Mouse (Mus musculus) kidney, embryonic 14.5 days (tissue): ENCODE data around the gene Gper1. TPM values are rescaled to one million over a fixed set of nuclear protein-coding genes. Genes with fewer than 3 reads are reported as not detected.

Experiments used
- ATAC-seq: fragments of 200-750 bp; cut with Nextera tagmentation; 2 replicates; pipeline ENCODE4 v1.8.0; 2017; ENCODE audit warnings: moderate number of reproducible peaks, mild to moderate bottlenecking, moderate TSS enrichment, moderate library complexity; ENCODE audit not compliant: low FRiP score, low TSS enrichment
- H3K27ac ChIP-seq: fragments of 300-500 bp; sonication (generic); 2 replicates; pipeline ENCODE4 v1.5.1; 2014; ENCODE audit warnings: low read depth, mild to moderate bottlenecking, low read length, moderate library complexity, mixed read lengths
- H3K27me3 ChIP-seq: fragments of 300-500 bp; sonication (generic); 2 replicates; pipeline ENCODE4 v1.6.1; 2014; ENCODE audit warnings: mild to moderate bottlenecking, low read length; ENCODE audit not compliant: control insufficient read depth, insufficient read depth
- H3K36me3 ChIP-seq: fragments of 300-500 bp; sonication (generic); 2 replicates; pipeline ENCODE4 v1.6.1; 2014; ENCODE audit warnings: low read length, mixed read lengths; ENCODE audit not compliant: control insufficient read depth, insufficient read depth
- H3K4me1 ChIP-seq: fragments of 300-500 bp; sonication (generic); 2 replicates; pipeline ENCODE4 v1.6.1; 2014; ENCODE audit warnings: low read length, mixed read lengths; ENCODE audit not compliant: control insufficient read depth, insufficient read depth
- H3K4me2 ChIP-seq: fragments of 300-500 bp; sonication (generic); replicated peaks from 2 replicates; pipeline ENCODE4 v1.6.1; 2014; ENCODE audit warnings: low read depth, mild to moderate bottlenecking, low read length
- H3K4me3 ChIP-seq: fragments of 300-500 bp; sonication (generic); 2 replicates; pipeline ENCODE4 v1.5.1; 2014; ENCODE audit warnings: mild to moderate bottlenecking, low read length
- H3K9ac ChIP-seq: fragments of 300-500 bp; sonication (generic); 2 replicates; pipeline ENCODE4 v1.6.1; 2014; ENCODE audit warnings: low read depth, mild to moderate bottlenecking, low read length, moderate library complexity
- H3K9me3 ChIP-seq: fragments of 300-500 bp; sonication (generic); 2 replicates; pipeline ENCODE4 v1.6.1; 2016; ENCODE audit warnings: low read length; ENCODE audit not compliant: control insufficient read depth
- WGBS: fragments of 180-500 bp; shearing (Covaris S2); extraction: QIAGEN DNeasy Blood & Tissue Kit; methylation state at CpG from one replicate; pipeline ENCODE4 v1.1.7; 2014; 5-methylcytosine and 5-hydroxymethylcytosine counted together
- polyA plus RNA-seq: library from polyadenylated mRNA; unstranded; fragments of >200 nt; fragmentation: Nextera tagmentation; extraction: Ambion mirVana; gene quantifications from 2 replicates; pipeline ENCODE4 v1.2.1, GENCODE M21; 2014

Gene Gper1
- polyA plus RNA-seq, 1 experiment from 2014 or later = 3.4 TPM

DNA sequence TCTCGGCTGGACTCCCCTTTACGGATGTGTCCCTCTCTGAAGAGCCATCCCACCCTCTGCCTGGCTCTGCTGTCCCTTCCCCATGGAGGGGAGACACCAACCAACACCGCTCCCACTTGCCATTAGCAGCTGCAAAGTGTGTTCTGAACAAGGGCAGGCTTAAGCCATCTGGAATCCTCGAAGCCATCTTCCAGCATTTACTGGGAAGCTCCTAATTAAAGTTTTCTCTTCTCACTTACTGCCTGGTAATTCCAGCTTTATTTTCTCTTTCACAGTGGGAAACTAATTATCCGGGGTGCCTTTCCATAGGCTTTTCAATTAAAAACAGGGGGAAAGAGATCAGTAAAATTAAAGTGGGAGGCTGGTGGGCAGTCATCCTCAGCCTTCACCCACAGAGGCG, 9.4 kb downstream of the Gper1 start:
- no peak overlapping the region for H3K27ac ChIP-seq
- no peaks in the 10 kb centered on the region for H3K27me3 ChIP-seq
- no peak overlapping the region for H3K4me3 ChIP-seq
- peaks cover 49% of the 10 kb centered on the region for H3K4me1 ChIP-seq
- H3K4me2 ChIP-seq = no peak overlapping the region
- WGBS = 47% methylated on average over 6 of the region's 6 CpGs
- H3K9ac ChIP-seq = no peak overlapping the region
- no peaks in the 10 kb centered on the region for H3K36me3 ChIP-seq
- ATAC-seq = no peak
- no peaks in the 10 kb centered on the region for H3K9me3 ChIP-seq

DNA sequence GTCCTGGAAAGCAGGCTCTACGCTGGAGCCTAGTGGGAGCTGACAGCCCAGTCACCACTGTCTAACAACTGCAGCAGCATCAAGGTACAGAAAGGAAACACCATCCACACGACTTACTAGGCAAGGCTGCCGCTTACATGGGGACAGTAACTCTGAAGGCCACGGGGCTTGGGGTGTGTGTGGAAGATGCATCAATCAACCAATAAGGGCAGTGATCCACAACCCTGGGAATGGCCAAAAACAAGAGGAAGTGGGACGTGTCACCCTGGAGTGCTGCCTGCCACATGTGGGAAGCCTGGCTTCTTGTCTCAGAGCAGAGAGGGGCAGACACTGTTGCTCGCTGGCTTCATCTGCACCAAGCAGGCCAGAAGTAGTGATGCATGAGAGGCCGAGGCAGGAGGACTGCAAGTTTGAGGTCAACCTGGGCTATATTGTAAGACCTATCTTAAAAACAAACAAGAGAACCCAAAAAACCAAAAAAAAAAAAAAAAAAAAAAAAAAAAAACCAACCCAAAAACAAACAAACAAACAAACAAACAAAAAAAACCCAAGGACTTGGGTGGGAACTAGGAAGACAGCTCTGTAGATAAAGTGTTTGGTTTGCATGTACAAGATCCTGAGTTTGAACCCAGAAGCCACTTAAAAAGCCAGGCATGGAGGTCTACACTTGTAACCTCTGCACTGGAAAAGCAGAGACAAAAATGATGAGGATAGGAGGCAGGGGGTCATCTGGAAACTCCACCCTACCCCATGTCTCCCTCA, 10.0 kb downstream of the Gper1 start:
- no peak overlapping the region for H3K4me3 ChIP-seq
- ATAC-seq = no peak
- H3K4me1 ChIP-seq = peaks cover 49% of the 10 kb centered on the region
- H3K9ac ChIP-seq = no peak overlapping the region
- 51% methylated on average over 7 of the region's 7 CpGs for WGBS
- H3K27ac ChIP-seq = no peak overlapping the region
- H3K4me2 ChIP-seq = no peak overlapping the region
- no peaks in the 10 kb centered on the region for H3K27me3 ChIP-seq
- no peaks in the 10 kb centered on the region for H3K36me3 ChIP-seq
- no peaks in the 10 kb centered on the region for H3K9me3 ChIP-seq

DNA sequence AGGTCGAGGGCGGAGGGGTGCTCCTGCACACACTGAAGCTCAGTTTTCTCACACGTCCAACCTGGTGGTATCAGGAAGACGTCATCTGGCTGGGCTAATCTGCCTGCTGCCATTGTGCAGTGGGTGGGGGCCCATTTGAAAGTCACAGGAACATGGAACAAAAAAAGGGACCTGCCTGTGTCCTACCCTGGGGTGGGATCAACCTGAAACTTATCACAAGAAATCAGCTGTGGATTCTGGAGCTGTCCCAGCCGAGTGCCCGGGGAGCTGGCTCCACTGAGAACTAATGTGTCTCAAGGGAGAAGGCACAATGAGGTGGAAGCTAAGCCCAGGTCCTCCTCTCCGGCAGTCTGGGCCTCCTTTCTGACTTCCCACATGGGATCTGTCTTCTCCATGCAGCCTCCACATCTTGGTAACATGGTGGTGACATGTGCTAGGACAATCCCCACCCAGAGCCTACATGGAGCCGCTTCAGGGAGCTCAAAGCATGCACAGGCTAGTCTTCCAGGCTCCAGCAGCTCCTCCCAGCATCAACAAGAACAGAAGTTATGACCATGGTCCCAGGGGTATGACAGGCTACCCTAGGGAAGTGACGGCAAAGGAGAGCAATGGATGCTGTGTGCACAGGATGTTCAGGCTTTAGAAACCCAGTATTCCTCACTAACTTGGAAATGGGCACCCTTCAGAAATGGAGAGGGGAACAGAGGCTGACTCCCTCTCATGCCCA, 11.1 kb downstream of the Gper1 start:
- no peaks in the 10 kb centered on the region for H3K9me3 ChIP-seq
- no peak overlapping the region for H3K4me2 ChIP-seq
- H3K4me1 ChIP-seq = peaks cover 44% of the 10 kb centered on the region
- no peaks in the 10 kb centered on the region for H3K27me3 ChIP-seq
- H3K9ac ChIP-seq = no peak overlapping the region
- no peak for ATAC-seq
- H3K27ac ChIP-seq = no peak overlapping the region
- WGBS = 75% methylated on average over 9 of the region's 9 CpGs
- H3K36me3 ChIP-seq = no peaks in the 10 kb centered on the region
- no peak overlapping the region for H3K4me3 ChIP-seq

DNA sequence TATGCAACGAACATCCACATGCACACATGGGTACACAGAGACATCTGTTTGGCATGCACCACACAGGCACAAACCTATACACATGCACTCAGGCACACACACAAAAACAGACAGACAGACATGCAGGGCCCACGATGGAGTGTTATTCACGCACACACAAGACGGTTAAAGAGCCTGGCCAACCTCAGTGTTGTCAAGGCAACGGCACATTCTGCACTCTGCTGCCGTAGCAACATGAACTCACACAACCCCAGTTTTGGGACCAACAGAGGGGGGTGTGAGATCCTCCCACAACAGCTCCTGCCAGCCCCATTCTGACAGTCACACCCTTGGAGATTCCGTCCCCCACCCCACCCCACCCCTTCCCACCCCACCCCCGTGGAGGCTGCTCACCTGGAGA, 12.0 kb downstream of the Gper1 start:
- no peak for ATAC-seq
- WGBS = 54% methylated on average over 8 of the region's 8 CpGs
- H3K9ac ChIP-seq = no peak overlapping the region

DNA sequence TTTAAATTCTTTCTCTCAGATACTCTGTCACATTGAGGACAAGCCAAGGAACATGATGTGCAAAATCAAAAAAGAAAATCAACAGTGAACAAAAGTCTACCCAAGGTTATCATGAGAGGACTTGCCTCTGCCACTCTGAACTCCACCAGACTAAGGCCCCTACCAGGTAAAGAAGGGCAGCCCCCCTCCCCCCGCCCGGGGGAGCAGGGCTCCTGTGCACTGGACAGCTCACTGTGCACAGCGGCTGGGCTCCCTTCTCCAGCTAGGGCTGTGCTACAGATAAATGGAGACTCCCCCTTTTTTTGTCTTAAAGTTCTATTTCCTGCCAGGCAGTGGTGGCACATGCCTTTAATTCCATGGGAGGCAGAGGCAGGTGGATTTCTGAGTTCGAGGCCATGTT, 14.8 kb downstream of the Gper1 start:
- Histone ChIP-seq H3K27ac (no peak overlapping the region), H3K4me1 (peaks cover 10% of the 10 kb centered on the region), H3K36me3 (no peaks in the 10 kb centered on the region), H3K27me3 (no peaks in the 10 kb centered on the region), H3K4me2 (no peak overlapping the region), H3K9me3 (no peaks in the 10 kb centered on the region), H3K4me3 (no peak overlapping the region), H3K9ac (no peak overlapping the region)
- 91% methylated on average over 4 of the region's 4 CpGs for WGBS
- no peak for ATAC-seq

More for the DNA sequence above, 12.0 kb downstream of the Gper1 start:
- H3K4me1 ChIP-seq = peaks cover 35% of the 10 kb centered on the region
- no peak overlapping the region for H3K4me2 ChIP-seq
- H3K27ac ChIP-seq = no peak overlapping the region
- H3K4me3 ChIP-seq = no peak overlapping the region
- H3K36me3 ChIP-seq = no peaks in the 10 kb centered on the region
- no peaks in the 10 kb centered on the region for H3K9me3 ChIP-seq
- no peaks in the 10 kb centered on the region for H3K27me3 ChIP-seq

DNA sequence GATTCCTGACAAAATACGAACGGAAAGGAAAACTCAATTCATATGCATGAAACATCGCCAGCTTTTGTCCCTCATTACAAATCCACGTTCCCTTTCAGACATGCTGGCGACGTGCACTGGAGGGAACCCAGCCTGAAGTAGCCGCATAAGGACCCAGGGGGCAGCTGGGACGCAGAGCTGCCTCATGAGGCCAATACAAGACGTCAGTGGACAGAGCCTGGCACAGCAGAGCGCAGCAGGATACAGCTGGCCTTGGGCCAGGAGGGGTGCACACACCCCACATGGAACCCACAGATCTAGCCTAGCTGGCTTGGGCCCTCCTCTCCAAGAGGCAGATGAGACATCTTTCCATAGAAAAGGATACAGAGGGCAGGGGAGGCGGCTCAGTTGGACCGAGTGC, 15.5 kb downstream of the Gper1 start:
- Histone ChIP-seq H3K4me1 (peaks cover 13% of the 10 kb centered on the region), H3K9me3 (no peaks in the 10 kb centered on the region), H3K4me3 (no peak overlapping the region), H3K9ac (no peak overlapping the region), H3K27ac (no peak overlapping the region), H3K36me3 (no peaks in the 10 kb centered on the region), H3K27me3 (no peaks in the 10 kb centered on the region), H3K4me2 (no peak overlapping the region)
- 90% methylated on average over 12 of the region's 12 CpGs for WGBS
- no peak for ATAC-seq

DNA sequence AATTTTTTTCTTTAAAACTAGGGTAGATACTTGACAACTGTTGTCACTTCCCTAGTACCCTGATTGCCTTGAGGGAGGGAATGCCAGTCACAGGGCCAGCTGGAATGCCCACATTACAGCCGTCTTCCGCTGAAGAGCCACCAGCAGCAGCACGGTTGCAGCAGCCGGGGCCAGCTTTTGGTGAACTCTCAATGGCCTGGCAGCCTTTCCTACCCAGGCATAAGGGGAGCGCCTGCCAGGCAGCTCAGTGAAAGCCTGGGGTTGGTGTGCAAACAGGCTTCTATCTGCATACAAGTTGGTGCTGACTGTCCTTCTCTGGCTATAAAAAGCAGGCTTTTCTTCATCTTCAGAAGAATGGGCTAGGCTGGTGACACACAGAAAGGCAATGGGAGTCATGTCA, 17.5 kb downstream of the Gper1 start:
- Histone ChIP-seq H3K36me3 (no peaks in the 10 kb centered on the region), H3K4me2 (no peak overlapping the region), H3K27ac (no peak overlapping the region), H3K9me3 (no peaks in the 10 kb centered on the region), H3K4me1 (peaks cover 7% of the 10 kb centered on the region; the same call in 1 of the 2 replicates), H3K27me3 (no peaks in the 10 kb centered on the region), H3K9ac (no peak overlapping the region), H3K4me3 (no peak overlapping the region)
- ATAC-seq = no peak
- 82% methylated on average over 5 of the region's 5 CpGs for WGBS

DNA sequence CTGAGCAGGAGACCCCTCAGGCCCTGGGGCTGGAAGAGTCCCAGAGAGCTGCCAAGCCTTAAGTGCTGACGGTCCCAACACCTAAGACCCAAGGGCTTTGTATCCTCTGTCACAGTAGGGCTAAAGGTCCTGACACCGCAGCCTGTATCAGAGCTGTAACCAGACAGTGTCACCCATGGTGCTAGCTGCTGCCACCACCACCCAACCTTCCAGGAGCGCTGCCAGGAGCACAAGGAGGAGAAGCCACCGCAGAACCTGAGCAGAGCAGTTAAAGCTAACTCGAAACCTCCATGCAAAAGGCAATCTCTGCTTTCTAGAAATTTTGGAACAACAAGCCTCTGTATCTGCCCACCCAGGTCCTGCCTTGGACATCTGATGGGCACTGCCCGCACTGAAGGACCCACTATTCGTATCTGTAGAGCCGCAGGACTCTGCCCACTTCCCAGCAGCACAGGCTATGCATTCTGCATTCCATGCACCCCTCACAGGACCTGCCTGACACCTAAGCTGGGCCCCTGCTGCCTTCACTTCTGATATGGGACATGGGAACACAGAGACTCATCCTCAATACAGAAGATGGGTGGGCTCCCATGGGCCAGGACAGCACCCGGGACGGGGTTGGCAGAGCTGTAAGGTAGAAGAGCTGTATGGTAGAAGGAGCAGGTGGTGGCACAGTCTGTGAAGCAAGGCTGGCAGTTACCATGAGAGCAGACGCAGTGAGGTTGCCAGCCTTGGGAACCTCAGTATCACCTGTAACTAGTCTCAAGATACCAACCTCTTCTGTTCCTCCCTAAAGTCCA, 18.2 kb downstream of the Gper1 start:
- no peak overlapping the region for H3K4me3 ChIP-seq
- peaks cover 9% of the 10 kb centered on the region; the same call in 1 of the 2 replicates for H3K4me1 ChIP-seq
- no peak overlapping the region for H3K4me2 ChIP-seq
- no peak for ATAC-seq
- no peak overlapping the region for H3K27ac ChIP-seq
- H3K27me3 ChIP-seq = no peaks in the 10 kb centered on the region
- no peaks in the 10 kb centered on the region for H3K36me3 ChIP-seq
- no peak overlapping the region for H3K9ac ChIP-seq
- no peaks in the 10 kb centered on the region for H3K9me3 ChIP-seq
- 95% methylated on average over 11 of the region's 11 CpGs for WGBS

DNA sequence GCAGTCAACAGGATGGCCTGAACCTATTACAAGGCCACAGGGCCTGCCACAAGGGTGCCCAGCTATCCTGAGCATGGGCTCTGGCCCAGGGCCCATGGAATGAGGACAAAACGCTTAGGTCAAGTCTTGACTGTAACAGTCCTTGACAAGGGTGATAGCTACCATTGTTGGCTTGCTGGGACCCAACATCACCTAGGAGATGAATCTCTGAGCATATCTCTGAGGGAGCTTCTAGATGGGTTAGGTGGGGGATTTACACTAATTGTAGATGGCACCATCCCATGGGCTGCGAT, 18.7 kb downstream of the Gper1 start:
- no peak overlapping the region for H3K4me2 ChIP-seq
- ATAC-seq = no peak
- H3K4me1 ChIP-seq = peaks cover 10% of the 10 kb centered on the region; the same call in 1 of the 2 replicates
- H3K9me3 ChIP-seq = no peaks in the 10 kb centered on the region
- 91% methylated on average over 2 of the region's 2 CpGs for WGBS
- H3K27me3 ChIP-seq = no peaks in the 10 kb centered on the region
- no peak overlapping the region for H3K9ac ChIP-seq
- H3K4me3 ChIP-seq = no peak overlapping the region
- no peaks in the 10 kb centered on the region for H3K36me3 ChIP-seq
- H3K27ac ChIP-seq = no peak overlapping the region
